Mouse (Mus musculus) forebrain, postnatal 0 days (tissue): ENCODE data around the gene Rbbp4. TPM values are rescaled to one million over a fixed set of nuclear protein-coding genes. Genes with fewer than 3 reads are reported as not detected.

Experiments used
- ATAC-seq: fragments of 200-750 bp; cut with Nextera tagmentation; 2 replicates; pipeline ENCODE4 v1.8.0; 2017; ENCODE audit warnings: mild to moderate bottlenecking, moderate library complexity
- DNase-seq: peaks from one replicate; pipeline ENCODE4 v3.0.0-alpha.2; 2015
- H3K27ac ChIP-seq: fragments of 300-500 bp; sonication (generic); 2 replicates; pipeline ENCODE4 v1.5.1; 2014; ENCODE audit warnings: low read depth, mild to moderate bottlenecking, antibody characterized with exemption, low read length, moderate library complexity, mixed read lengths
- H3K27me3 ChIP-seq: fragments of 300-500 bp; sonication (generic); 2 replicates; pipeline ENCODE4 v1.6.1; 2014; ENCODE audit warnings: mild to moderate bottlenecking, low read length, mixed read lengths; ENCODE audit not compliant: insufficient read depth
- H3K36me3 ChIP-seq: fragments of 300-500 bp; sonication (generic); 2 replicates; pipeline ENCODE4 v1.6.1; 2014; ENCODE audit warnings: mild to moderate bottlenecking, moderate library complexity; ENCODE audit not compliant: insufficient read depth
- H3K4me1 ChIP-seq: fragments of 300-500 bp; sonication (generic); 2 replicates; pipeline ENCODE4 v1.6.1; 2014; ENCODE audit warnings: antibody characterized with exemption; ENCODE audit not compliant: insufficient read depth
- H3K4me2 ChIP-seq: fragments of 300-500 bp; sonication (generic); 2 replicates; pipeline ENCODE4 v1.6.1; 2014; ENCODE audit warnings: low read depth, mild to moderate bottlenecking, moderate library complexity
- H3K4me3 ChIP-seq: fragments of 300-500 bp; sonication (generic); 2 replicates; pipeline ENCODE4 v1.5.1; 2014; ENCODE audit warnings: low read depth, low read length, mixed read lengths
- H3K9ac ChIP-seq: fragments of 300-500 bp; sonication (generic); 2 replicates; pipeline ENCODE4 v1.6.1; 2014; ENCODE audit warnings: mild to moderate bottlenecking
- H3K9me3 ChIP-seq: fragments of 300-500 bp; sonication (generic); 2 replicates; pipeline ENCODE4 v1.6.1; 2016; ENCODE audit warnings: low read length
- CTCF ChIP-seq: sonication (generic); IDR thresholded peaks from 2 replicates; pipeline ENCODE4 v1.5.1; 2016; ENCODE audit warnings: antibody characterized with exemption, control low read depth, low read depth
- WGBS: fragments of 180-500 bp; shearing (Covaris S2); extraction: QIAGEN DNeasy Blood & Tissue Kit; methylation state at CpG from one replicate; pipeline ENCODE4 v1.1.7; 2014; 5-methylcytosine and 5-hydroxymethylcytosine counted together
- microRNA-seq, 2 experiments: library from miRNA; unstranded; fragments of <30 nt; microRNA quantifications; one replicate each; pipeline ENCODE4; 2016
- polyA plus RNA-seq: library from polyadenylated mRNA; unstranded; fragments of >200 nt; fragmentation: Nextera tagmentation; extraction: Ambion mirVana; gene quantifications from 2 replicates; pipeline ENCODE4 v1.2.1, GENCODE M21; 2015
- total RNA-seq: library from RNA; depleted of rRNA; stranded (reverse); fragments of >200 nt; gene quantifications from 2 replicates; pipeline ENCODE4 v1.2.3, GENCODE M21; 2014; rRNA removed

Rbbp4 gene
- total and polyA plus RNA-seq, 2 experiments from 2014 or later, result 103 to 272 TPM

GRCm38 (mm10) chr4:129259101-129259500, 76.1 kb downstream of the Rbbp4 start:
- H3K9ac ChIP-seq, result no peak overlapping the region
- 58% methylated on average over 4 of the region's 4 CpGs for WGBS
- no peak for DNase-seq
- no peak overlapping the region for H3K27ac ChIP-seq
- no peak for ATAC-seq
- no peak for TF ChIP-seq CTCF
- H3K36me3 ChIP-seq, result no peaks in the 10 kb centered on the region
- no peaks in the 10 kb centered on the region for H3K27me3 ChIP-seq
- no peaks in the 10 kb centered on the region for H3K9me3 ChIP-seq
- H3K4me3 ChIP-seq, result no peak overlapping the region
- H3K4me1 ChIP-seq, result no peaks in the 10 kb centered on the region
- no peak overlapping the region for H3K4me2 ChIP-seq

Small RNA genes lying within 50 kb of the gene (microRNA-seq; reads per million reads assigned to microRNA genes)
- gene Gm22994, result 0 reads per million in 2 experiments

Other genes starting within 250 kb of the Rbbp4 start
- gene Tmem54, start 229.8 kb downstream of the Rbbp4 start, total RNA-seq, result not detected in 2 replicates
- not detected in 2 replicates for gene Tmem54, start 229.8 kb downstream of the Rbbp4 start, polyA plus RNA-seq
- 129 and 214 TPM in 2 replicates for gene Hpca, start 213.3 kb downstream of the Rbbp4 start, total RNA-seq
- 110 and 128 TPM in 2 replicates for gene Hpca, start 213.3 kb downstream of the Rbbp4 start, polyA plus RNA-seq
- 10.3 and 11.6 TPM in 2 replicates for gene Fndc5, start 198.4 kb downstream of the Rbbp4 start, total RNA-seq
- 5.8 and 8.3 TPM in 2 replicates for gene Fndc5, start 198.4 kb downstream of the Rbbp4 start, polyA plus RNA-seq
- 41.4 and 52.2 TPM in 2 replicates for gene S100pbp, start 145.6 kb downstream of the Rbbp4 start, total RNA-seq
- 11.0 and 15.6 TPM in 2 replicates for gene S100pbp, start 145.6 kb downstream of the Rbbp4 start, polyA plus RNA-seq
- 97.7 and 119 TPM in 2 replicates for gene Yars, start 145.6 kb downstream of the Rbbp4 start, total RNA-seq
- gene Yars, start 145.6 kb downstream of the Rbbp4 start, polyA plus RNA-seq, result 108 and 120 TPM in 2 replicates
- 7.8 and 10.6 TPM in 2 replicates for gene C77080, start 74.0 kb downstream of the Rbbp4 start, total RNA-seq
- gene C77080, start 74.0 kb downstream of the Rbbp4 start, polyA plus RNA-seq, result 2.7 and 3.5 TPM in 2 replicates
- gene Sync, start 47.8 kb downstream of the Rbbp4 start, total RNA-seq, result 0.52 and 0.54 TPM in 2 replicates
- gene Sync, start 47.8 kb downstream of the Rbbp4 start, polyA plus RNA-seq, result 0.48 and 0.79 TPM in 2 replicates
- 5.9 and 6.0 TPM in 2 replicates for gene Zbtb8os, start 325 bp upstream of the Rbbp4 start, total RNA-seq
- gene Zbtb8os, start 325 bp upstream of the Rbbp4 start, polyA plus RNA-seq, result 20.7 and 30.0 TPM in 2 replicates
- 22.5 and 28.0 TPM in 2 replicates for gene Zbtb8a, start 42.7 kb upstream of the Rbbp4 start, total RNA-seq
- 10.3 and 14.3 TPM in 2 replicates for gene Zbtb8a, start 42.7 kb upstream of the Rbbp4 start, polyA plus RNA-seq
- 7.0 and 10.5 TPM in 2 replicates for gene Zbtb8b, start 105.5 kb upstream of the Rbbp4 start, total RNA-seq
- gene Zbtb8b, start 105.5 kb upstream of the Rbbp4 start, polyA plus RNA-seq, result 6.0 and 9.2 TPM in 2 replicates
- gene Bsdc1, start 126.2 kb upstream of the Rbbp4 start, total RNA-seq, result 57.0 and 61.6 TPM in 2 replicates
- 25.6 and 28.4 TPM in 2 replicates for gene Bsdc1, start 126.2 kb upstream of the Rbbp4 start, polyA plus RNA-seq
- 0.24 and 0.46 TPM in 2 replicates for gene Tssk3, start 155.7 kb upstream of the Rbbp4 start, total RNA-seq
- 0.62 and 0.98 TPM in 2 replicates for gene Tssk3, start 155.7 kb upstream of the Rbbp4 start, polyA plus RNA-seq
- 1.8 TPM in 1 of 2 replicates, not detected in the other for gene Fam229a, start 155.8 kb upstream of the Rbbp4 start, total RNA-seq
- gene Fam229a, start 155.8 kb upstream of the Rbbp4 start, polyA plus RNA-seq, result 1.7 and 2.6 TPM in 2 replicates
- 1,946 and 1,960 TPM in 2 replicates for gene Marcksl1, start 178.2 kb upstream of the Rbbp4 start, total RNA-seq
- 2,276 and 2,298 TPM in 2 replicates for gene Marcksl1, start 178.2 kb upstream of the Rbbp4 start, polyA plus RNA-seq
- gene Hdac1, start 207.3 kb upstream of the Rbbp4 start, total RNA-seq, result 25.6 and 30.8 TPM in 2 replicates
- 47.3 and 50.7 TPM in 2 replicates for gene Hdac1, start 207.3 kb upstream of the Rbbp4 start, polyA plus RNA-seq
- 13.9 and 15.3 TPM in 2 replicates for gene Lck, start 238.3 kb upstream of the Rbbp4 start, total RNA-seq
- 14.9 and 17.0 TPM in 2 replicates for gene Lck, start 238.3 kb upstream of the Rbbp4 start, polyA plus RNA-seq
- gene Fam167b, start 243.2 kb upstream of the Rbbp4 start, total RNA-seq, result not detected in 2 replicates
- gene Fam167b, start 243.2 kb upstream of the Rbbp4 start, polyA plus RNA-seq, result 0.23 TPM in 1 of 2 replicates, not detected in the other